Mouse (Mus musculus) retina, adult 2 months (tissue): ENCODE data around the gene Hrct1.

ENCODE experiments used
- DNase-seq: peaks from one replicate; pipeline ENCODE4 v3.0.0-alpha.2; 2012; ENCODE audit warnings: low read depth, low spot score

Gene Hrct1

DNA sequence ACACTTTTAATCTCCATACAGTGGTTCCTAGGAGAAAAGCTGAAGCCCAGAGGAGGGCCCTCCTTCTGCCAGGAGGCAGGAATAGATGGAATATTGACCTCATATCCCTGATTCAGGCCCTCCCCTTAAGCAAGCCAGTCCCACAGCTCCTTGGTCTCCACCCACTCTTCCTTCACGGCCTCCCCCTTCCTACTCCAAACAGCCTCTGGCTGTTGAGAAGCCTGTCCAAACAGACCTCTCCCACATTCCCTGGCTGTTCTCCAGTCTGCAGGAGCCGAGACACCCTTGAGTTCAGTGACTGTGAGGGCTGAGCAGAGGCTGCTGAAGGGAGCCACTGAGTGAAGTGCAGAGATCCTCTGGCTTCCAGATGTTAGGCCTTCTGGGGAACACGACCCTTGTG, at the start of gene Hrct1:
Gene Hrct1, plus strand, starts transcription at position 194 of the 400 bp plus-strand sequence.
- DNase-seq: no peak

DNA sequence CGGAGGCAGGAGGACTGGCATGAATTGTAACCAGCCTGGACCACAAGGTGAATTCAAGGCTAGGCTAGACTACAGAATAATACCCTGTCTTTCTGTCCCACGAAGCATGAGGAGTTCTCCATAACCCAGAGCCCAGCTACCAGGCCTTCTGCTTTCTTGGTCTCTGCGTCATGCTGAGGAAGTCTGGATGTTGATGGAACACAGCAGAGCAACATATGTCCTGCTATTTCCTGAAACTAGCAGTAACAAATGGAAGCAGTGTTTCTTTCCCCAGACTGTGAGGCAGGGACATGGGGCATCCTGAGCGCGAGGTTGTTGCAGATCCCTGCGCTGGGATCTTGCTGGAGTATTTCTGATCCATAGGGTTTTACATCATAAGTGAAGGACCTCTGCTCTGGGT, 48.4 kb upstream of the Hrct1 start:
- no peak for DNase-seq

DNA sequence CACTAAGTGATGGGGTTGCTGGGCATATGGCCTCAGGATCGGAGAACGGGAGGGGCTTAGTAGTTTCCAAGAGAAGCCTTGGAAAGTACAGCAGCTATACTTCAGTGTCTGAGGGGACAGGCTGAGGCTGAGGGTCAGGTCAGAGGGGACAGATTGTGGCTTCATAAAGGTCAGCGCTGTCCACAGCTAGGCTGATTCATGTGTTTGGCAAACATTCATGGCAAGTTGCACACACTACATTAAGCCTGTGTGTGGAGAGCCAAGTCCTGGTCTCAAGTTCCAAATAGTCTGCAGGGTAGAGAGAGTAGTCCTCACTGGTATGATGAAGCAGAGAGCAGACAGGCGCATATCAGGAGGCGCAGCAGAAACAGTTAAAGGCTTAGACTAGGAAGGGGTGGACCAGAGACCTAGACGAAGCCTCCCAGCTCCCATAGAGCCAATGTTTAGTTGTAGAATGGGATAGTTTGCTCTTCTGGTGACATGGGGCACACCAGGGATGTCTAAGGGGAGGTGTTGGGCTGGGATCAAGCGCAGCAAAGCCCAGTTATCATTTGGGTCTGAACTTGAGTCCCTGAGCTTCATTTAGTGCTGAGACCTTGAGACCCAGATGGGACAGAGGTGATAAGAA, 47.5 kb upstream of the Hrct1 start:
- DNase-seq: no peak

DNA sequence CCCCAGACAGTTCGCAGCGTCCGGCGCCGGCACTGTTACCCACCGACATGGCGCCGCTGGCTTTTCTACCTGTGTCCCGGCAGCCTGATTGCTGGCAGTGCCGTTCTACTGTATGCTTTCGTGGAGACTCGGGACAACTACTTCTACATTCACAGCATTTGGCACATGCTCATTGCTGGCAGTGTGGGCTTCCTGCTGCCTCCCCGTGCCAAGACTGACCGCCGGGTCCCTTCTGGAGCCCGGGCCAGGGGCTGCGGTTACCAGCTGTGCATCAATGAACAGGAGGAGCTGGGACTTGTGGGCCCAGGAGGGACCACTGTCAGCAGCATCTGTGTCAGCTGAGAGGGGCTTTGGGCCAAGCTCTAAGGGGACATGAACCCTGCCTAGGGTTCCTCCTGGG, 37.0 kb upstream of the Hrct1 start:
- DNase-seq: no peak

DNA sequence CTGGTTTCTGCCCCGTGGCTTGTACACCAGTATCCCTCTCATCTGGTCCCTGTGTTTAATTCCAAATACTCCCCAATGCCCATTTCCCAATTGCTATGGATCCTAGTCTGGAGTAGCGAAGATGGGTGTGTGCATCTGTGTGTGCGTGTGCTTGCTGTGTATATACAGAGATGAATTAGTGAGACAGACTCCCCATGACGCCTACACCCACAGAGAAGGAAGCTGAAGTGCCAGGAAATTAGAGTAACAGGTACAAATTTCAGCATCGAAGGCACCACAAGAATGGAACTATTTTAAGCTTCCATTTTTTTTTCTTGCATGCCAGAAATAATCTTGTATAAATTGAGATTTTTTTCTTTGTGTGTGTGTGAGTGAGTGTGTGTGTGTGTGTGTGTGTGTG, 36.0 kb upstream of the Hrct1 start:
- no peak for DNase-seq

DNA sequence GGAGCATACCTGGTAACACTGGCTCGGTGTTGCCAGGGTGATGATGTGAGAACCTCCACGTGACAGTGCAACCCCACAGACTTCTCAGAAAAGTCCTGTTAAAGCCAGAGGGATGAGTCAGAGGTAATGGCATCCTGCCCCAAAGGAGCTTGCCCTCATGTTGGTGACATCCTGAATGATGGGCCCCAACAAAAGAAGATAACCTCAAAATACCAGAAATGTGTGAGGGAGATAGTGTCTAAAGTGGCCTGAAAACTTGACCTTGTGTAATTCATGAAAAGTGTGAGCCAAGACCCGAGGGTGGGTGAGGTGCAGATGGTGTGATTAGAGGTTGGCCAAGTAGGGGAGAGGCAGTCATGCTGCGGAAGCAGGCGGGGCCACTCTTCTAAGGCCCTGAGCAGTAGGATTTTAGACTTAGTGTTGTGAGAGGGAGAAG, 33.2 kb upstream of the Hrct1 start:
- DNase-seq: no peak

DNA sequence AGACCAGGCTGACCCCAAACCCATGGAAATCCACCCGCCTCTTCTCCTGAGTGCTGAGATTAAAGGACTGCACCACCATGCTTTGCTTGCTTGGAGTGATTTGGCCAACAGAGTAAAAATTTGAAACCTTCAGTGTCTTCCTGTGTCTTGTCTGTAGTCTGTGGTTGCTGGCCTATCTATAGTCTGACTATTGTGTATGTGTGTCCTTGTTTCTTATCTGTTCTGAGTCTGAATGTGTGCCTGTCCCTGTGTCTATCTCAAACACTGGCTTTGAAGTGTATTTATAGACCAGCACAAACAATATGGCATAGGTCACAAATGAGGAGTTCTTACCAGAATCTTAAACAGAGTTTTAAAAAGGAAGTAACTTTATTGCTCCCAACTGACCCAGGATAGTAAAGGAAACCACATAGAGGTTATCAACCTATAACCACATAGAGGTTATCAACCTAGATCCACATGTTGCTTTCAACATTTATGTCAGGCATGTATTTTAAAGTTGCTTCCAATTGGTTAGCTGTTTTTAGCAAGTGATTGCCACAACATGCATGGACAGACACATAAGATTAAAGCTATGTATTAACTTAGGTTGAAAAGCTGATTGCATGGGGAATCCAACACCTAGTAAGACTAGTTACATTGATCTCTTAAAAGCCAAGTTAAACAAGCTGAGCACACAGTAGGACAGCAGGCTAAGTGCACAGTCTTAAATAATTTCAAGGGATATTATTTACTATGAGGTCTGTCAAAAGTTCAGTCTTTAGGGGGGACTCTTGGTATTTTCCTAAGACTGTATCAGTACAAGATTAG, 32.3 kb upstream of the Hrct1 start:
- no peak for DNase-seq

DNA sequence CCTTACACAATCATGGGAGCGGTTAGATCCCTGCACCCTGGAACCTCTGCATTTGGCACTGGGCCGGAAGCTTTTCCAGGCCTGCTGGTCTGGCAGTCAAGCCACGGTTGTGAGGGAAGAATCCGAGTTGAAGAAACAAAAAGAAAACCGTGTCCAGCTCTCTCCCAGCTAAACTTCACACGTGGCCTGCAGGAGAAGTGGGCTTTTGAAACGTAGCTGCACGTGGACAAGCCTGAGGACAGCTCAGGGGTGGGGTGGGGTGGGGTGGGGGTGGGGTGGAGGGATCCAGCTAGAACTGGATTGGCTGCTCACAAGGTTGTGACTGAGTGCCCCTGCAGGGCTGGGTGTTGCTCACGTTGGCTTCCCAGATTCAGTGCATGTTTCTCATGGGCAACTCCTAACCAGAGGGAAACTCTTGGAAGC, 31.7 kb upstream of the Hrct1 start:
- no peak for DNase-seq

DNA sequence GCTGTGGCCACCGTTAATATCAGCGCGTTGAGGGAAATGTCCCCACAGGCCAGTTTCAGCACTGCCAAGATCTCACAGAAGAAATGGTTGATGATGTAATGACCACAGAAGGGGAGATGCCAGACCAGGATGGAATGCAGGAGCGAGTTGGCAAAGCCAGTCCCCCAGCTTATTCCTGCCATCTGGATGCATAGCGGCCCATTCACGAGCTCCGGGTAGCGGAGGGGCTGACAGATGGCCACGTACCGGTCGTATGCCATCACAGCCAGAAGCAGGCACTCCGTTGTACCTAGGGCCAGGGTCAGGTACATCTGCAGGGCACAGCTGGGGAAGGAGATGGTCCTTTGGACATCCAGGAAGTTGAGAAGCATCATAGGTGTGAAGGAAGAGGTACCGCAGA, 30.4 kb upstream of the Hrct1 start:
- DNase-seq: no peak

DNA sequence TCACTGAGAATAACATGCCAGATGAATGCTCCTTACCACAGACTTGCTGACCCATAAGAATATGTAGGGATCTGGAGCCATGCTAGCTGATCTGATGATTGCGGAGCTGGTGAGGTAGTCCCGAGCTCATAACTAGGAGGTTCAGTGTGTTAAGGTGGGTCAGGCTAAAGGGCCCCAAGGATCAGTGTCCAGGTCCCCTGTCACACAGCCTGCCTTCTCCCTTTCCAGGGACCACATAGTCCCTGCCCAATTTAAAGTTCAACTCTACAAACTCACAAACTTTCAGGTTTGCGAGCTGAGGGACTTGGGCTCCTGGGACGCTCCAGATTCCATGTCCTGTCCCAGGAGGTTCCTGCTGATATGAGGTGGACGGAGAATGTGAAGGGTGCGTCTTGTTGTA, 26.3 kb upstream of the Hrct1 start, which contains the start of gene Olfr70:
Gene Olfr70, minus strand, starts transcription at position 101 of the 400 bp plus-strand sequence.
- no peak for DNase-seq

DNA sequence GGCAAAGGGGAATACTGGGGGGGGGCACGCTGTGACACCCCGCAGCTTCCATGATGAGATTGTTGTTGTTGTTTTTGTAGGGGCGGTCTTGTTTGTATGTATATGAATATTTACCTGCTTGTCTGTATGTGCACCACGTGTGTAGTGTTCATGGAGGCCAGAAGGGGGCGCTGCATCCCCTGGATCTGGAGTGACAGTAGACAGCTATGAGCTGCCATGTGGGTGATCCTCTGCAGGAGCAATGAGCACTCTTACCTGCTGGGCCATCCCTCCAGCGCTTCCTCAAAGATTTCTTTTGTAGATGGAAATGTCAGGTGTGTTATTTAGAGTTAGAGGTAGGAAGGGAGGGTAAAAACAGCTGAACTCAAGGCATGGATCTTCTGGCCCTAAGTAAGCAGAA, 23.5 kb upstream of the Hrct1 start:
- no peak for DNase-seq

DNA sequence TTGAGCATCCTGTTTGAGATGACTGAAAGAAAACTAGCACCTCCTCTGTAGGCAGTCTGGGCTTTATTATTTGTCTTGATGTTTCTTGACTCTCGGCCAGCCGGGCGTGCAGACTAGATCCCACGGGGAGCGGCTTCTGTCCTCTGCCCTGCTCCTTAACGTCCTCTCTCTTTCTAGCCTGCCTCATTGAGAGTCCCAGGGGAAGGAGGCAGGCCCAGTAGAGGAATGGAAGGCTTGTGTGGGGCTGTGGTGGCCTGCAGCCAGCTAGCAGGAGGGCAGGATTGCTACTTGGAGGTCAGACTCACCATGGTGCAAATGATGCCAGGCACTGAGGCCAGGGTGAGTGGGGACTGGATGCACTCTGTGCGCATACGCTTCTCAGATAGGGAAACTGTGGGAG, 23.1 kb upstream of the Hrct1 start:
- DNase-seq: no peak

DNA sequence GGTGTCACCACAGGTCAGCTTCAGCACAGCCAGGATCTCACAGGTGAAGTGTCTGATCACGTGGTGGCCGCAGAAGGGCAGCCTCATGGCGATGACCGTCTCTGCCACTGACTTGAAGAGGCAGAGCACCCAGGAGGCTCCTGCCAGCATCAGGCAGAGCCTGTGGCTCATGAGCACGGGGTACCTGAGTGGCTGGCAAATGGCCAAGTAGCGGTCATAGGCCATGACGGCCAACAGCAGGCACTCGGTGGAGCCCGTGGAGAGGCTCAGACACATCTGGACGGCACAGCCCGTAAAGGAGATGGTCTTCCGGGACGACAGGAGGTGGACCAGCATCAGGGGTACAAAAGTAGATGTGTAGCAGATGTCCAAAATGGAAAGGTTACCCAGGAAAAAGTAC, 21.0 kb upstream of the Hrct1 start:
- no peak for DNase-seq

DNA sequence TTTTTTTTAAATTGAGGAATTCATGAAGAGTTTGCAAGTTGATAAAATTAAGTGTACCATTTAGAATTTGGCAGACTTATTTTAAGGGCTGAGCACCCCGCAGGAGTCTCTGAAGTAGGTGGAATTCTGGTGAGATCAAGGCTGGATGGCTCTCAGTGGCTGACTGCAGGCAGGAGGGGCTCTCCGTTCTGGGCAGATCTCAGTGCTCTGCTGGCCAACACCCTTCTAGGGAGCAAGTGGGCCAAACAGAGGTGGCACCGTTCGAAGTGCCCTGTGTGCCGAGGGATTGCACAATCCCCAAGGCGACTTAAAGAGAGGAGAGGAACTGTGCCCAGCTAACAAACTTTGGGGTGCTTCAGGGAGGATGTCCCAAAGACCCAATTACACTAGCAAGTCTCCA, 17.1 kb upstream of the Hrct1 start, which contains the start of gene Olfr71:
Gene Olfr71, minus strand, starts transcription at position 387 of the 400 bp plus-strand sequence.
- no peak for DNase-seq

DNA sequence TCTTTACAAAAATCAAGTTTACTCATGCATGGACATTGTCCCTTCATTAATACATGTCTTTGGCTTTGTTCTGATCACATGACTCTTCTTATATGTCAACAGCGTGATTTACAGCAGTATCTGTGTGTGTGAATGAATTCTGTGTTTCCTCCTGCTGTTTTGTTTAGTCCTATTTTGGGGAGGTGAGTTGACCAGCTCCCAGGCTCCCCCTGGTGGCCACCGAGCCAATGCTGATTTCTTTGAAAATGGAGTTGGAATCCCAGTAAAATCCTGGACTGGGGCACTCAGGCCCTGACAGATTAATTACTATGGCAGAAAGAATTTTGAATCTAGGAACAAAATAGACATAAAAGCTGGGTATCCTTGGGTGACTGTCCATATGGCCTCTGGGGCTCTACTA, 15.2 kb upstream of the Hrct1 start:
- peak; percentile 34 for DNase-seq

DNA sequence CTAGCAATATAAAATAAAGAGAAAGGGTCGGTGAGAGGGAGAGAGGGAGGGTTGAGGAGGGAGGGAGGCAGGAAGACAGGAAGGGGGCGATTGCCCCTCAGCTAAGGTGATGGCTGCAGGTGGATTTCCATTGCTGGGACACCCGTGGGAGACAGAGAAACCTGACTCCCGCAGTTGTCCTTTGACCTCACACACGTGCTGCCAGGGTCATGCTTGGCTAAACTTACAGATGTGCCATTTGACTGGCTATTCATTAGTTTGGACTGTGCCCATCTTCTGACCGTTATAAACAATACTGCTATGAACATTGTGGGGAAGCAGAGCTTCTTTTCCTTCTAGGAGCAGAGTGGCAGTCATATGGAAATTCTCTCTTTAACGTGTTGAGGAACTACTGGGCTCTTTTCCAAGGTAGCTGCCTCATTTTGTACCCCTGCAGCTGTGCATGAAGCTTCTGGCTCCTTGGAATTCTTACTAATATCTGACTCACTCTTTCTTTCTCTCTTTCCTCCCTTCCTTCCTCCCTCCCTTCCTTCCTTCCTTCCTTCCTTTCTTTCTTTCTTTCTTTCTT, 13.3 kb upstream of the Hrct1 start:
- no peak for DNase-seq

DNA sequence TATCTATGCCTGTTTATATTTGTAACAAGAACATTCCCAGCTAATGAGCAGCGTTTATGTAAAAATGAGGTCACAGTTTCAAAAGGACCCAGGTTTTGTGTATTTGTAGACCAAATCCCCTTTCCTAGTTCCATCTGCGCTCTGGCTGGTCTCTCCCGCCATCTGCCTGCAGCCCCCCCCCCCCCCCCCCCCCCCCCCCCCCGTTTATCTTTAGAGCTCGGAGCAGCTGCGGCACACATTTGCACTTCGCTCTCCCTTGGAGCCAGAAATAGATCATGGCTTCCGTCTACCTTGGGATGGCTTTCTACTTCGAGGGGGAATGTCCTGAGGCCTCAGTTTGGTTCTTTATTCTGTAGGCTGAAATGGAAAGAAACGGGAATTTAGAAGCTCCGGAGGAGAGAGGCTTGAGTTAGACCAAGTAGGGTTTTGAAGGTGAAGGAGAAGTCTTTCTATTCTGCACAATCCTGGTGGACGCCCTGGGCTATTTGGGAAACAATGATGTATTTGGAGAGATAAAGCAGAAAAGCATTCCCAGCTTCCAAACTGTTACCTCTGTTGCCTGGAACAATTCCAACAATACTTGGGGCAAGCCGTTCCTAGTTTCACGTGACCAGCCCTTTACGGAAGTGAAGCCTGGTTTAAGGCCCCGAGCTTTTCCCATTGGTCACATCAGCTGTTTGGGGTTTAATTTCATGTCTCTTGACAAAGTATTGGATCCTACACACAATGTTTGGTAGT, 6.3 kb upstream of the Hrct1 start:
- DNase-seq: peak; percentile 40

DNA sequence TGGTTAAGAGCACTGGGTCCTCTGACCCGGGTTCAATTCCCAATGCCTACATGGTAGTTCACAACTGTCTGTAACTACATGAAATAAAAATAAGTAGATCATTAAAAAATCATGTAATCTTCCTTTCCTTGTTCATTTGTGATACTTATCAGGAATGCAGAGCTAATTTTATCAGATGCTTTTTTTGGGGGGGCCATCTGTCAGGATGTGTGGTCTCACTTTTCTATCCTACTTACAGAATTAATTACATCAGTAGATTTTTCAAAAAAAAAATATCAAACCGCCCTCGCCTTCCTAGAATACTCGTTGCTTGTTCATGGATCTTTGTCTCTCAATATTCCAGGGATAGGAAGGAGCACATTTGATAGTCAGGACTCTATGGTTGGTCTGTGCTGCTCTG, 4.8 kb upstream of the Hrct1 start:
- DNase-seq: no peak

DNA sequence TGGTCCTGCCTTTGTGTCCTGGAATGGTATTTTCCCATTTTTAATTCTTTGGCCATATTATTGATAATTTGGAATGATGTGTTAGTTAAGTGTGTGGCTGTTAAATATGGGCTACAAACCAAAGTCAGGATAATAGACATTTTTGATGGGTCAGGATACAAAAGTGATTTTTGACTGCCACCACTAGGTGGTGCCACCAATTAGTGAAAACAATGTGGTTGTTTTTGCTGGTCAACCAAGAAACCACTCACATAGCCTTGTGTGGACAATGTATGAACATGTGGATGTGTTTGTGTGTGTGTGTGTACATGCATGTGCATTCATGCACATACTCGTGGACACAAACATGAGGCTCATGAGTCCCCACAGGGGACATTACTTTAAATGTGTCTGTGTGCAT, 2.2 kb upstream of the Hrct1 start:
- DNase-seq: peak; percentile 18

DNA sequence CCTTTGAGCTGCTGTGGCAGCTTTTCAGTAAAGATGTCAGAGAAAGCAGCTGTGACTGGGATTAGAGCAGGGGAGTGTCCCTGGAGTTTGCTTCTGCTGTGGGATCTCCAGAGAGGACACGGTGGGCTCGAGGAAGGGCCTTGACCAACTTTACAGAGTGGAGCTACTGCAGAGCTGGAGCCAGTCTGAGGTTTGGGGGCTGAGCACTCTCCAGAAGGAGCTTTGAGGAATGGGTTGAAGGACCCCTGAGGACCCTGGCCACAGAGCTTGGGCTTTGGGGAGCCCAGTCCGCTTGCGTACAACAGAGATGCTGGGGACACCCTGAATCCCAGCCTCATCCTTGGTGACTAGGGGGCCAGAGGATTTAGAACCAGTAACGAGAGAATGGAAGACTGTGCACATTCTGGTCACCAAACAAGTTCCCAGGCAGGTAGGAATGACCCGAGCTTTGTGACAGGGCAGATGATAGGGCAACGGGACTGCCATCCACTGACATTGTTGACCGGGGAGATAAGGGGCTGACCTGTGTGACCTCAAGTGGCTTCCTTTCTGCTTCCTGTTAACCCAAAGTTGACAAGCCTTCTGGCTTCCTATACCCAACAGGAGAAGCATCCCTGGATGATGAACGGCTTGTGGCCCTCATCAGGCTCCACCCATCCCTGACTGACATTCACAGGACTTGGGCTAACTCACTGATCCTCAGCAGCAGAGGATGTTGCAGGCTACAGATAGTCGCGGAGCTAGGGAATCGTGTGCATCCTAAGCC, 577 bp upstream of the Hrct1 start:
- DNase-seq: no peak
